Mouse (Mus musculus): ENCODE results near the gene Lonp1.

GRCm38 (mm10) chr17:56609452-56610171, 17.1 kb downstream of the Lonp1 start, which contains the start of gene 2410015M20Rik:
- TF ChIP-seq CHD2 (IDR thresholded peaks at IDR 0.05; ENCODE audit: low read depth, low read length) = no peak
- no peak for TF ChIP-seq MAFK (IDR thresholded peaks at IDR 0.05; ENCODE audit: insufficient read depth, low read depth, low read length)
- TF ChIP-seq ZNF384 (IDR thresholded peaks at IDR 0.05; ENCODE audit: low read depth, low read length) = no peak
- peak; percentile 95 for TF ChIP-seq HCFC1 (IDR thresholded peaks at IDR 0.05; ENCODE audit: borderline replicate concordance, insufficient read depth, low read length)
